Mouse (Mus musculus): ENCODE data around the gene Sirt5.

Gene Sirt5

GRCm38 (mm10) chr13:43364985-43365824, at the start of gene Sirt5:
TSS of gene Sirt5 (plus strand) at chr13:43365496.
- peak; percentile 92 to 93 for DNase-seq

- DNase-seq, result no peak
Measured at GRCm38 (mm10) chr13:43317411-43317810, 47.9 kb upstream of the Sirt5 start.

DNA sequence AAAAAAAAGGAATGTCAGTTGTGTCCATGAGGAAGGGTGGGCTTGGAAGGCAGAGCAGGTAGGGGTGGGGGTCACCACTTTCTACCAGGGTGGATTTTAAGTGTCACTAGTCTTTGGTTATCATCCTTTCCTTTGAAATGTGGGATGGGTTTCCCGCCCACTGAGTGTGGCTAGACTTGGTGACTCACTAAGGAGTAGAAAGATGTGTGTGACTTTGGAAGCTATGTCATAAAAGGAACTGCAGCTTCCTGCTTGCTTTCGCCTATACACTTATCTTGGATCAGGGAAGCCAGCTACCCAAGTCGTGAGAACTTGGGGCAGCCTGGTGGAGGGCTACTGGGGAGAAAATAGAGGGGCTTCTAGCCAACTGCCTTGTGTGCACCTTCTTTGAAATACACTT, 45.9 kb upstream of the Sirt5 start:
- no peak for DNase-seq

DNA sequence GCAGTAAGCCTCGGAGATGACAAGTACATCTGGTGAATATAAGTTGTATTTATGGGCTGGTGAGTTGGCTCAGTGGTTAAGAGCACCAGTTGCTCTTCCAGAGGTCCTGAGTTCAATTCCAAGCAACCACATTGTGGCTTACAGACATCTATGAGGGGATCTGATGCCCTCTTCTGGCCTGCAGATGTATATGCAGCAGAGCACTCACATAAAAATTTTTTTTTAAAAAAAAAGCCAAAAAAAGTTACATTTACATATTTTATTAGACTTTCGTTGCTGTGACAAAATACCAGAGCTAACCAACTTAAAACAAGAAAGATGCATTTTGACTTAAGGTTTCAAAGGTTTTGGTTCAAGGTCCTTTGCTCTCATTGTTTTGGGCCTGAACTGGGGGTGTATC, 43.8 kb upstream of the Sirt5 start:
- DNase-seq, result no peak

DNA sequence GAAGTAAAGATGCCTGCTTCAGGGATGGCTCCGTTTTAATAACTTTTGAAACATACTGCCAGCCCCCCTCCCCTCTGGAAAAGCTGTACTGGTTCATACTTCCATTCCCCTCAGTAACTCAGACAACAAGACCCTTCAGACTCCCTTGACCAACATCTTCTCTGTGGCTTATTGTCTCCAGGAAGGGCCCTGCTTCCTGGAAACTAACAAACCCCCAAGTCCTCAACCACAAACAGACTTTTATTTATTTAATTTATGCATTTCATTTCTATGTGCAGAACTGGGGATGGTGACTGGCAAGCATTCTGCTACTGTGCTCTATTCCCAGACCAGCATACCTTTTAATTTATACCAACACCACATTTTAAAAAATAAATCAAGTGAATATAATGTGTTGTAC, 39.9 kb upstream of the Sirt5 start:
- DNase-seq, result no peak

DNA sequence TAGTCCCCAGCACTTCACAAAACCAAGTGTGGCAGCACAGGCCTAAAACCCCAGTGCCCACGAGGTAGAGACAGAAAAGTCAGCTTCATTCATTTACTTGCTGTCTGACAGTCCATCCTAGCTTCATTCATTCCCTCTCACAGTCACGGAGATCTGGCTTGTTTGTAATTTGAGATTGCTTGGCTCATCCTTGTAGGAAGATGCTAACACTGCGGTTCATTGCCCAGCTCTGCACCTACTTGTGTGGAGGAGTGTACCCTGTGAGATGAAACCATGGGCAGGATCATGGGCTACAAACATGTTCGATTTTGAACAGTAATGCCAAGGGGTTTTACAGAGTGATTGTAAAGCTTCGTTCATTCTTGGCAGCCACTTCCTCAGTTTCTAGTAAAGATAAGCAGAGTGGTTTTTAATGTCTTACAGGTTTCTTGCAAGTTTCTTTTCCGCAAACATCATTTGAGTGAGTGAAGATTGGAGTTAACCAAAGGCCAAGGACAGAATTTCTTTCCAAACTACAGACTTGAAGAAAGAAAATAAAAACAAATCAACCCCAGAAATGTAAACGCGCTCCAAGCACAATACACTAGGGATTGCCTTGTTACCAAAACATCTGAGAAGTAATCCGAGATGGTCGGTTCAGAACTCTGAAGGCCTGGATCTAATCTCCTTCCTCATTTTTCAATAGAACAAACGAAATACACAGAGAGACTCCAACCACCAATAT, 33.4 kb upstream of the Sirt5 start:
- no peak for DNase-seq

- DNase-seq, result peak in 1 of 2 experiments; percentile 21
Measured at GRCm38 (mm10) chr13:43332591-43332990, 32.7 kb upstream of the Sirt5 start.

- no peak for DNase-seq
Measured at GRCm38 (mm10) chr13:43336425-43337221, 28.7 kb upstream of the Sirt5 start.

DNA sequence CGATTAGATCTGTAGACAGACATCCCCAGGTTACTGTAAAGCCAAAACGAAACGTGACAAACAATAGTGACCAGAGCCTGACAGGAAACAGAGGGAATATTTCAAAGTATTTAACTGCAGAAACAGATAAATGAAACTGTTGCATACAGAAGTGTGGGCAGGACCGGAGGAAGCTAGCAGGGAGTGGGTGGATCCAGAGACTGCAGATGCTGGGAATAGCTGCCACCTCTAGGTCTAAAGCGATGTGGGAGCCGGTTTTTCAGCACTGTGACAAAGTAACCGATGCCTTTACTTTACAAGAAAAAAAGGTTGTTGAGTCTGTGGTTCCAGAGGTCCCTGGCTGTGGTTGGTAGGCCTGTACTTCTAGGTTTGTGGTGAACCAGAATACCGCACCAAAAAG, 27.3 kb upstream of the Sirt5 start:
- no peak for DNase-seq

- no peak for DNase-seq
Measured at GRCm38 (mm10) chr13:43338632-43339031, 26.7 kb upstream of the Sirt5 start.

DNA sequence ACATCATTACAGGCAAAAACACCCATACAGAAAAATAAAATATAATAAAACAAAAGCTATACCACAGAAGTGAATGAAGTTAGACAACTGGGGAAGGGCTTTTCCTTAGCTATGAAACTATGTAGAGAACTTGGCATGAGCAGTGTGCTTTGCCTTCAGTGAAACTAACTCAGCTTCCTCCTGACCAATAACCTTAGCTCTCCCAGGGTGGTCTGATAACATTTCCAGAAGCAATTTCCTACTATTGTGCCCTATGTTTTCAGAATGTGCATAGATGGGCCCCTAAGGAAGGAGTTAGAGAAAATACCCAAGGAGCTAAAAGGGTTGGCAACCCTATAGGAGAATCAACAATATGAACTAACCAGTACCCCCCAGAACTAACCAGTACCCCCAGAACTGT, 18.5 kb upstream of the Sirt5 start:
- no peak for DNase-seq

DNA sequence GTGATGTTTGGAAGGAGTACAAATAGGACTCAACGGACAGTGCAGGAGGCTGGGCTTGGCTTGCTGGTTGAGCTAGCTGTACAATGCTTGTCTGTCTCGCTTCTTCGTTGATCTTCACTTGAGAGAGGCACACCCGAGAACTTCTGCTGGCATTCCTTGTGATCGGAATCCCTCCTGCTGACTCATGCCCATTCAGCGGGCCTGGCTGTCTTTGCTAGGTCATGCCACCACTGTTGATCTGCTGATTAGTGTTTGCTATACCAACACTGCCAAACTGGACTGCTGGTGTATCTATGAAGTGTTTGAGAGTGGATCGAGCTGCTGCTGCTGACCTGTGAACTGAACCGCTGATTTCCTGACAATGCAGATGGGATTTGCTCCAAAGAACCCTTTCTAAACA, 15.9 kb upstream of the Sirt5 start:
- no peak for DNase-seq

- no peak for DNase-seq
Measured at GRCm38 (mm10) chr13:43350489-43351169, 14.7 kb upstream of the Sirt5 start.

DNA sequence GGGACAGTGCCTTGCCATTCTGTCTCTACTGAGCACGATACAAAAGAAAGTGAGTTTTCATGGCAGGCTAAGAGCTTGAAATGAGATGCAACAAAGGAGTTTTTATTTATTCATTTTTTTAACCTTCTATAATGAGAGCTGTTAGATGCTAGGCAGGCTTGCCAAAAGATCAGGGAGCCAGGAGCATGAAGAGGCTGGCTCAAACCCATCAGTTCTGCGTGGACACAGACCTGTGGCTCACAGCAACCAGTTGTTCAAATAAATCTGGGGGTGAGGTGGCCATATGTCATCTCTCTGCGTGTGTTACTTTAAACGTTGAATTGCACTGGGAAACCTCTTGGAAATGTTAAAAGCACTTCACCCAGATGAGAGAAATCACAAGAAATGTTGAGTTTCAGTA, 11.9 kb upstream of the Sirt5 start:
- DNase-seq, result no peak

DNA sequence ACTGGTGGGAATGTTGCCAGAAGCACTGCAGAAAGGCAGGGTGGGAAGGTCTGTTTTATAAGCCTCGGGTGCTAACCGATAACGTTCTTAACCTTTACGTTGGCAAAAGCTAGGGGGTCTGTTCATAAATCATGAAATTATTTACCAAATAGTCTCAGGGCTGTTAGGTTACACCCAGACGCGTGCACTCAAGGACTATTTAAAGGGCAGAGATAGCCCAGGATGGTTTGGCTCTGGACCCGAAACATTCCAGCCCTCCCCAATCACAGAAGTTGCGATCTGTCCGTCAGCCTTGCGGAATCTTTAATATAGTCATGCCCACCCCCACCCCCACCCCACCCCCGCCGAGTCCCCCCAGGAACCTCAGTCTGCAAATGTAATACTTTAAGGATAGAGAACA, 10.9 kb upstream of the Sirt5 start:
- DNase-seq, result no peak

GRCm38 (mm10) chr13:43356346-43357125, 8.8 kb upstream of the Sirt5 start:
- DNase-seq, result peak; percentile 41 to 49

- DNase-seq, result no peak
Measured at GRCm38 (mm10) chr13:43360534-43360933, 4.8 kb upstream of the Sirt5 start.

DNA sequence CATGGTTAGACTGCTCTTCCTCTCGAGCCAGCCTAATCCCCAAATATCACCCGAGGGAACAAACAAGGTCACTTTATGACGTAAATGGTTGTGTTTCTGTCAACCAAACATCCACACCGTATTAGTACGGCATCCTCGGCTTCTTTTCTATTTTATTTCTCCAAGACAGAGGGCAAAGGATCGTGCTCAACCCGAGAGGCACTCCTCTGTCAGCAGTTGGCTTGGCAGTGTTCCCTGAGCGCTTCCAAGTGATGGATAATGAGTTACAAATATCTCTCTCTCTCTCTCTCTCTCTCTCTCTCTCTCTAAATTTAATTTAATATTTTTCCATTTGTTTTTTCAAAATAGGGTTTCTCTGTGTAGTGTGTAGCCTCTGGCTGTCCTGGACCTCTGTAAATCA, 2.9 kb upstream of the Sirt5 start:
- no peak for DNase-seq

DNA sequence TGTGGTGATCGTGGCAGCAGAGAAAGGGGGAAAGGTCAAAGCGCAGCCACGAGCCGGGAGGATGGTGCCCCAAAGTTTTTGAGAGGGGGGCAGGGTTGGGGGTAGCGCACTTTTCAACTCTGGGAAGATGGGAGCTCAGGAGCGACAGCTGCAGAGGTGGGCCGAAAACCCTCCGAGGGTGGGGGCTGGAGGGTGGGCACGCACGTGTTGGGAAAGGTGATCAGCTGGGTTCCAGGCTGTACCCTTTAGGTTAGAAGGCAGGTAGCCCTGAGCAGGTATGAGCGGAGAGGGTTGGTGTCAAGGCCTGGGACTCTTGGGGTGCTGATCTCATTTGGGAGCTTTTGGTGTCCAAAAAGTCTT, 509 bp downstream of the Sirt5 start:
- peak in 1 of 2 experiments; percentile 20 for DNase-seq

DNA sequence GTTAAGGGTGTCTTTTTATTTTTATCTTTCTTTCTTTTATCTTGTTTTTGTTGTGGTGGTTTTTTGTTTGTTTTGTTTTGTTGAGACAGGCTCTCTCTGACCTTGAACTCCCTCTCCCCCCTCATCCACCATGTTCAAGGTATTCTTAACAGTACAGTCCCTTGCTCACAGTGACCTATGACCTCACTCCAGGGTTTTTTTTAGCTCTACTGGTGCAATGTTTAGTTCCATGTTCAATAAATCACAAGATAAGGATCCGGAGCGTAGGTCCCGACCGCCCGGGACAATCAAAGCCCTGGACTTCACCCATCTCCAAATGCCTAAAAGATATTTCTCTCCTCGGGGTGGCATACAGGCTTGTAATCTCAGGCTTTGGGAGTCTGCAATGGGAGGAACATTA, 4.8 kb downstream of the Sirt5 start:
- no peak for DNase-seq

DNA sequence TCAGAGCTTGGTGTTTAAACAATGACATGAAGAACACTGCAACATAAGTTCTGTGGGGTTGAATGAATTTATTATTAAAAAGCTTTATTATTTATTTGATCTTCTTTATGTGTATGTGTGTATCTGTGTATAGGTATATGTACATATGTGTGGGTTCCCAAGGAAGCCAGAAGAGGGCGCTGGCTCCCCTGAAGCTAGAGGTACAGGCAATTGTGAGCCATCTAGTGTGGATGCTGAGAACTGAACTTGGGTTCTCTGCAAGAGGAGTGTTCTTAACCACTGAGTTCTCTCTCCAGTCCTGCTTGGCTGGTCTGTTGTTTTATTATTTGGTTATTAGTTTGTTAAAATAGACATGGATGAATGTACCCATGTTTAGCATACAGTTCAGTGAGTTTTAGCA, 7.6 kb downstream of the Sirt5 start:
- DNase-seq, result no peak

DNA sequence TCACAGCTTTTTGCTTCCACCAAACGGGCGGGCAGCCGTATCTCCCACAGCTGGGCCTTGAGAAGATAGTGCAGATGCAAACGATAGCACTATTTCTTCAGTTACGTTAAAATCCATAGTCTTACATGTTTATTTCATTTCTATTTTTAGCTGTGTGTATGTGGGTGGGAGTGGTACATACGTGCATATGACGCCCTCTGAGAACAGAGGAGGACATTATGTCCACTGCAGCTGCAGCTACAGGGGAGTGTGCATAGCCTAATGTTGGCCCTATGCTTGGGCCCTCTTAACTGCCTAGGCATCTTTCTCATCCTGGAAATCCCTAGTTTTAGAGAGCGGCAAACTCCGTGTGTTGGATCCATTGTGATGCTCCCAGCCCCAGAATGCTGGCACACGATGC, 8.9 kb downstream of the Sirt5 start:
- no peak for DNase-seq

Measured in cerebellum, postnatal 36 days (tissue).